Mouse (Mus musculus): Measurements from ENCODE around the gene Lmf2. TPM values are rescaled to one million over a fixed set of nuclear protein-coding genes. Genes with fewer than 3 reads are reported as not detected.

Lmf2 gene
- polyA plus RNA-seq, 1 experiment = 13.5 TPM

- Histone ChIP-seq H3K4me3 (ENCODE audit: insufficient read depth, low read length) (no peak overlapping the region), H3K4me1 (ENCODE audit: control insufficient read depth, insufficient read depth, low read length) (no peaks in the 10 kb centered on the region), H3K27ac (ENCODE audit: insufficient read depth, low read length) (no peak overlapping the region)
- TF ChIP-seq CTCF (IDR thresholded peaks at IDR 0.05; ENCODE audit: extremely low read depth, insufficient read depth, low read length) = no peak
- TF ChIP-seq POLR2A (IDR thresholded peaks at IDR 0.05; ENCODE audit: extremely low read depth, insufficient read depth, low read length) = no peak
These were observed 3.4 kb downstream of the Lmf2 start for GRCm38 (mm10) chr15:89352054-89352453.

GRCm38 (mm10) chr15:89351302-89351701, 4.2 kb downstream of the Lmf2 start:
- Histone ChIP-seq H3K4me1 (ENCODE audit: control insufficient read depth, insufficient read depth, low read length) (no peaks in the 10 kb centered on the region), H3K27ac (ENCODE audit: insufficient read depth, low read length) (no peak overlapping the region), H3K4me3 (ENCODE audit: insufficient read depth, low read length) (no peak overlapping the region)
- TF ChIP-seq POLR2A (IDR thresholded peaks at IDR 0.05; ENCODE audit: extremely low read depth, insufficient read depth, low read length) (no peak), CTCF (IDR thresholded peaks at IDR 0.05; ENCODE audit: extremely low read depth, insufficient read depth, low read length) (no peak)

GRCm38 (mm10) chr15:89350447-89350846, 5.0 kb downstream of the Lmf2 start:
- no peak overlapping the region for H3K27ac ChIP-seq (ENCODE audit: insufficient read depth, low read length)
- H3K4me3 ChIP-seq (ENCODE audit: insufficient read depth, low read length) = no peak overlapping the region
- no peaks in the 10 kb centered on the region for H3K4me1 ChIP-seq (ENCODE audit: control insufficient read depth, insufficient read depth, low read length)
- TF ChIP-seq CTCF (IDR thresholded peaks at IDR 0.05; ENCODE audit: extremely low read depth, insufficient read depth, low read length) (no peak), POLR2A (IDR thresholded peaks at IDR 0.05; ENCODE audit: extremely low read depth, insufficient read depth, low read length) (no peak)

GRCm38 (mm10) chr15:89343325-89343724, 12.1 kb downstream of the Lmf2 start:
- Histone ChIP-seq H3K4me3 (ENCODE audit: insufficient read depth, low read length) (no peak overlapping the region), H3K4me1 (ENCODE audit: control insufficient read depth, insufficient read depth, low read length) (no peaks in the 10 kb centered on the region), H3K27ac (ENCODE audit: insufficient read depth, low read length) (no peak overlapping the region)
- TF ChIP-seq CTCF (IDR thresholded peaks at IDR 0.05; ENCODE audit: extremely low read depth, insufficient read depth, low read length) (no peak), POLR2A (IDR thresholded peaks at IDR 0.05; ENCODE audit: extremely low read depth, insufficient read depth, low read length) (no peak)

GRCm38 (mm10) chr15:89341678-89342077, 13.8 kb downstream of the Lmf2 start:
- no peak overlapping the region for H3K27ac ChIP-seq (ENCODE audit: insufficient read depth, low read length)
- TF ChIP-seq POLR2A (IDR thresholded peaks at IDR 0.05; ENCODE audit: extremely low read depth, insufficient read depth, low read length) = no peak
- TF ChIP-seq CTCF (IDR thresholded peaks at IDR 0.05; ENCODE audit: extremely low read depth, insufficient read depth, low read length) = no peak
- H3K4me1 ChIP-seq (ENCODE audit: control insufficient read depth, insufficient read depth, low read length) = no peaks in the 10 kb centered on the region
- no peak overlapping the region for H3K4me3 ChIP-seq (ENCODE audit: insufficient read depth, low read length)

GRCm38 (mm10) chr15:89340136-89340535, 15.3 kb downstream of the Lmf2 start:
- Histone ChIP-seq H3K4me1 (ENCODE audit: control insufficient read depth, insufficient read depth, low read length) (no peaks in the 10 kb centered on the region), H3K27ac (ENCODE audit: insufficient read depth, low read length) (no peak overlapping the region), H3K4me3 (ENCODE audit: insufficient read depth, low read length) (no peak overlapping the region)
- TF ChIP-seq CTCF (IDR thresholded peaks at IDR 0.05; ENCODE audit: extremely low read depth, insufficient read depth, low read length) (no peak), POLR2A (IDR thresholded peaks at IDR 0.05; ENCODE audit: extremely low read depth, insufficient read depth, low read length) (no peak)

GRCm38 (mm10) chr15:89339696-89340095, 15.8 kb downstream of the Lmf2 start:
- no peaks in the 10 kb centered on the region for H3K4me1 ChIP-seq (ENCODE audit: control insufficient read depth, insufficient read depth, low read length)
- no peak overlapping the region for H3K4me3 ChIP-seq (ENCODE audit: insufficient read depth, low read length)
- TF ChIP-seq CTCF (IDR thresholded peaks at IDR 0.05; ENCODE audit: extremely low read depth, insufficient read depth, low read length) = no peak
- TF ChIP-seq POLR2A (IDR thresholded peaks at IDR 0.05; ENCODE audit: extremely low read depth, insufficient read depth, low read length) = no peak
- H3K27ac ChIP-seq (ENCODE audit: insufficient read depth, low read length) = no peak overlapping the region

- H3K4me3 ChIP-seq (ENCODE audit: insufficient read depth, low read length) = no peak overlapping the region
- TF ChIP-seq POLR2A (IDR thresholded peaks at IDR 0.05; ENCODE audit: extremely low read depth, insufficient read depth, low read length) (no peak), CTCF (IDR thresholded peaks at IDR 0.05; ENCODE audit: extremely low read depth, insufficient read depth, low read length) (no peak)
- no peaks in the 10 kb centered on the region for H3K4me1 ChIP-seq (ENCODE audit: control insufficient read depth, insufficient read depth, low read length)
- H3K27ac ChIP-seq (ENCODE audit: insufficient read depth, low read length) = no peak overlapping the region
These were observed 19.0 kb downstream of the Lmf2 start for GRCm38 (mm10) chr15:89336422-89336821.

- no peak overlapping the region for H3K4me3 ChIP-seq (ENCODE audit: insufficient read depth, low read length)
- no peak for TF ChIP-seq POLR2A (IDR thresholded peaks at IDR 0.05; ENCODE audit: extremely low read depth, insufficient read depth, low read length)
- no peak for TF ChIP-seq CTCF (IDR thresholded peaks at IDR 0.05; ENCODE audit: extremely low read depth, insufficient read depth, low read length)
- no peak overlapping the region for H3K27ac ChIP-seq (ENCODE audit: insufficient read depth, low read length)
These were observed 20.5 kb downstream of the Lmf2 start for GRCm38 (mm10) chr15:89334774-89335537.

GRCm38 (mm10) chr15:89334271-89334670, 21.2 kb downstream of the Lmf2 start, which contains the start of gene Miox:
TSS of gene Miox (plus strand) at chr15:89334398.
- Histone ChIP-seq H3K27ac (ENCODE audit: insufficient read depth, low read length) (no peak within 1 kb of the TSS), H3K4me1 (ENCODE audit: control insufficient read depth, insufficient read depth, low read length) (no peaks in the 10 kb centered on the region), H3K4me3 (ENCODE audit: insufficient read depth, low read length) (no peak within 1 kb of the TSS)
- no peak for TF ChIP-seq POLR2A (IDR thresholded peaks at IDR 0.05; ENCODE audit: extremely low read depth, insufficient read depth, low read length)
- TF ChIP-seq CTCF (IDR thresholded peaks at IDR 0.05; ENCODE audit: extremely low read depth, insufficient read depth, low read length) = no peak

More at GRCm38 (mm10) chr15:89334774-89335537, 20.5 kb downstream of the Lmf2 start:
- no peaks in the 10 kb centered on the region for H3K4me1 ChIP-seq (ENCODE audit: control insufficient read depth, insufficient read depth, low read length)

Data from cortical plate, adult 2 months (tissue).